Mouse (Mus musculus): ENCODE measurements around the gene Atp7a. TPM values are rescaled to one million over a fixed set of nuclear protein-coding genes. Genes with fewer than 3 reads are reported as not detected.
A peak's percentile ranks its signal among the peaks of the same experiment; 100 is the strongest.
"Not testable (repeated sequence)": the region's sequence is repeated elsewhere in the genome, so short reads cannot be mapped to it uniquely, and the experiment has no call there.

Gene Atp7a
- polyA plus RNA-seq, 2 experiments: 2.3 to 7.8 TPM

DNA sequence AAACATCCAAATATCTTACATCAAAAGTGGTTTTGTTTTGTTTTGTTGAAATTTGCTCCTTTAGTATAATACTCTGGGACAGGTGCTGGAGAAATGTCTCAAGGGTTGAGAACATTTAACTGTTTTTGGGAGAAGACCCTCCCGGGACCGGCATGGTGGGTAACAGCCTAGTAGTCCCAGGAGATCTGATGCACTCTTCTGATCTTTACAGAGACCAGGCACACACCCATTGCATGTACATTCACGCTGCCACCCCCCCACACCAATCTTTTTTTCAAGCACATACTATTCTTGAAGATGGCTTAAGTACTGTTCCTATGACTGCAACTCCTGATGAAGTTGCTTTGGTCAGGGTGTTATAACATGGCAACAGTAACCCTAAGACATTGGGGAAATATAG lies 14.5 kb upstream of the Atp7a start:
- H3K9me3 ChIP-seq (ENCODE audit: control insufficient read depth, low read length): no peaks in the 10 kb centered on the region
- peak overlapping the region in 1 of 2 experiments; percentile 46; a peak in 2 of 4 replicates for H3K4me3 ChIP-seq (ENCODE audit: insufficient read depth in 1 of 2, low read depth in 2 of 2, low read length in 2 of 2)
- peaks cover 0 to 16% of the 10 kb centered on the region in 2 experiments; a peak in 2 of 4 replicates for H3K4me1 ChIP-seq (replicated peaks; ENCODE audit: control insufficient read depth in 2 of 2, insufficient read depth in 2 of 2, low read length in 1 of 2)

GRCm38 (mm10) chrX:106013217-106013616 lies 13.9 kb upstream of the Atp7a start:
- DNase-seq (ENCODE audit: low read depth in 3 of 3, low spot score in 3 of 3) (peak in 2 of 3 experiments; percentile 37 to 44), ATAC-seq (ENCODE audit: insufficient read depth) (no peak)
- Histone ChIP-seq H3K4me2 (ENCODE audit: low read depth) (no peak overlapping the region), H3K9me3 (ENCODE audit: control insufficient read depth, low read length) (no peaks in the 10 kb centered on the region), H3K4me3 (ENCODE audit: insufficient read depth in 1 of 2, low read depth in 2 of 2, low read length in 2 of 2) (no peak overlapping the region), H3K27ac (no peak overlapping the region), H3K27me3 (ENCODE audit: control insufficient read depth, insufficient read depth, low read length) (no peaks in the 10 kb centered on the region), H3K9ac (replicated peaks) (no peak overlapping the region), H3K36me3 (replicated peaks; ENCODE audit: control insufficient read depth, insufficient read depth, low read depth) (no peaks in the 10 kb centered on the region), H3K4me1 (replicated peaks; ENCODE audit: control insufficient read depth in 2 of 2, insufficient read depth in 2 of 2, low read length in 1 of 2) (peaks cover 0 to 16% of the 10 kb centered on the region in 2 experiments; a peak in 2 of 4 replicates)
- 9% methylated on average over 2 of the region's 2 CpGs for WGBS (ENCODE audit: insufficient replicate concordance)
- TF ChIP-seq EP300 (IDR thresholded peaks at IDR 0.05; ENCODE audit: low read depth): no peak
- peak; percentile 66 for TF ChIP-seq CTCF (IDR thresholded peaks at IDR 0.05; ENCODE audit: low read depth)

More for the DNA sequence above, 14.5 kb upstream of the Atp7a start:
- peak overlapping the region; percentile 39 for H3K9ac ChIP-seq (replicated peaks)
- peak overlapping the region; percentile 73 for H3K4me2 ChIP-seq (ENCODE audit: low read depth)
- TF ChIP-seq CTCF (IDR thresholded peaks at IDR 0.05; ENCODE audit: low read depth): no peak
- H3K27me3 ChIP-seq (ENCODE audit: control insufficient read depth, insufficient read depth, low read length): no peaks in the 10 kb centered on the region
- no peaks in the 10 kb centered on the region for H3K36me3 ChIP-seq (replicated peaks; ENCODE audit: control insufficient read depth, insufficient read depth, low read depth)
- DNase-seq (ENCODE audit: low read depth in 3 of 3, low spot score in 3 of 3) (no peak), ATAC-seq (ENCODE audit: insufficient read depth) (no peak)
- peak overlapping the region; percentile 73 for H3K27ac ChIP-seq
- 55% methylated on average over 3 of the region's 3 CpGs for WGBS (ENCODE audit: insufficient replicate concordance)

GRCm38 (mm10) chrX:106014741-106015377 lies 12.2 kb upstream of the Atp7a start:
- ATAC-seq (ENCODE audit: insufficient read depth); H3K4me1 ChIP-seq (replicated peaks; ENCODE audit: control insufficient read depth in 2 of 2, insufficient read depth in 2 of 2, low read length in 1 of 2); H3K36me3 ChIP-seq (replicated peaks; ENCODE audit: control insufficient read depth, insufficient read depth, low read depth); H3K27me3 ChIP-seq (ENCODE audit: control insufficient read depth, insufficient read depth, low read length); H3K9me3 ChIP-seq (ENCODE audit: control insufficient read depth, low read length); DNase-seq (ENCODE audit: low read depth in 3 of 3, low spot score in 3 of 3): not testable (repeated sequence)
- Histone ChIP-seq H3K27ac (peak overlapping the region; percentile 81), H3K4me2 (ENCODE audit: low read depth) (peak overlapping the region; percentile 44), H3K4me3 (ENCODE audit: insufficient read depth in 1 of 2, low read depth in 2 of 2, low read length in 2 of 2) (peak overlapping the region in 1 of 2 experiments; percentile 73; a peak in 2 of 4 replicates), H3K9ac (replicated peaks) (peak overlapping the region; percentile 18; the same call in 1 of the 2 replicates)
- WGBS (ENCODE audit: insufficient replicate concordance): 47% methylated on average over 2 of the region's 2 CpGs

DNA sequence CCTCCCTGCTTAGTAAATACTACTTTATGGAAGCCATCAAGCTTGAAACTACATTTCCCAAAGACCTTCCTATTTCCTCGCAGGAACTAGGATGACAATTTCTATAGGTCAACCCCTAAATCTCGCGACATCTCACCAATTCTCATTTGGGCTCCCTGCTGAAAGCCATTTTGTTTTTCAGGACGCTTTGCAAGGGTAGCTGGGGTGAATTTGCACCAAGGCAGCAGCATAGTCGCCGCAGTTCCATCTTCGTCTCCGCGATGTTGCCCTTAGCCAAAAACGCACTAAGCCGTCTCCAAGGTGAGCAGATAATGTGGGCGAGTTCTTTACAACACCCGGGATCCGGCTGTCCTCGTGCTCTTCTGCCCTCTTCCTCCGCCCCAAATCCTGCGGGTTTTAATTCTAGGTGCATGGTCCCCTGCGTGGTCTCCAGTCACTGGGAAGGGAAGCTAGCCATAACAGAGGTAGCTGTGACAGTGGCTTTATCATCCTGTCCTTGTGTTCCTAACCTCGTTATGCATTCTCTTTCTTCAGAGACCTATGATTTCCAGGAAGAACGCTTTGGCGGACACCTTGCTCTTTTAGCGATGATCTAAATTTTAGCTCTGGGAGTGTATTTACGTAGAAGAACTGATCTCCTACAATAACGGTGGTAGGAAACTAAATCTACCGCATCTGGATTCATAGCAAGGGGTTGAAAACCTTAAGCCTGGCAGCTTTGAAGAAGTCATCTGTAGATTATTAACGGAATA lies 11.3 kb upstream of the Atp7a start, which contains the start of gene Cox7b:
Gene Cox7b, plus strand, starts transcription at position 130 of the 752 bp plus-strand sequence.
- 8% methylated on average over 26 of the region's 26 CpGs for WGBS (ENCODE audit: insufficient replicate concordance)
- peak within 1 kb of the TSS; percentile 81 for H3K27ac ChIP-seq
- peaks cover 3% of the 10 kb centered on the region; the same call in 1 of the 2 replicates for H3K36me3 ChIP-seq (replicated peaks; ENCODE audit: control insufficient read depth, insufficient read depth, low read depth)
- H3K4me1 ChIP-seq (replicated peaks; ENCODE audit: control insufficient read depth in 2 of 2, insufficient read depth in 2 of 2, low read length in 1 of 2): 0 out of 4 replicates have a peak, but pooled peaks cover 0 to 7% of the 10 kb centered on the region in 2 experiments
- no peaks in the 10 kb centered on the region for H3K27me3 ChIP-seq (ENCODE audit: control insufficient read depth, insufficient read depth, low read length)
- no peak for TF ChIP-seq CTCF (IDR thresholded peaks at IDR 0.05; ENCODE audit: low read depth)
- TF ChIP-seq EP300 (IDR thresholded peaks at IDR 0.05; ENCODE audit: low read depth): 0 out of 2 replicates have a peak, but pooled peaks have one; percentile 4
- H3K9ac ChIP-seq (replicated peaks): peak within 1 kb of the TSS; percentile 76
- peak within 1 kb of the TSS; percentile 73 to 98 for H3K4me3 ChIP-seq (ENCODE audit: insufficient read depth in 1 of 2, low read depth in 2 of 2, low read length in 2 of 2)
- peak within 1 kb of the TSS; percentile 44 for H3K4me2 ChIP-seq (ENCODE audit: low read depth)
- ATAC-seq (ENCODE audit: insufficient read depth): peak; percentile 31; the same call in 1 of the 2 replicates
- H3K9me3 ChIP-seq (ENCODE audit: control insufficient read depth, low read length): no peaks in the 10 kb centered on the region
- DNase-seq (ENCODE audit: low read depth in 3 of 3, low spot score in 3 of 3): peak; percentile 81 to 82 (median 81)

DNA sequence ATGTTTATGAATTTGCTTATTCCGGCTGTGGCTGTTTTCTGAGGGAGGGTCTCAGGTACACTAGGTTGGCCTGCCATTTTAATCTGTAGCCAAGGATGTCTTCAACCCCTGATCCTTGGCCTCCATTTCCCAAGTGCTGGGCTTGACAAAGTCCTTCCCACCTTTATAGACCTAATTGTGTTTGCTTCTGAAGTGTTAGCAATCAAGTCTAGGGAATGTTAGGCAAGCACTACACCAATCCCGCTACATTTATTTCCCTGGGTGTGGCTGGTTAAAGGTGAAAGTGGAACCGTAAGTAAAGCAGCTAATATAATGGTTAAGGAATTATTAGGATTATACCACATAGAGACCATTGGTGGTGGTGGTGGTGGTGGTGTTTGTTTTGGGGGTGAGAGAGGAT lies 10.0 kb upstream of the Atp7a start:
- no peak for ATAC-seq (ENCODE audit: insufficient read depth)
- 71% methylated on average over 3 of the region's 3 CpGs for WGBS (ENCODE audit: insufficient replicate concordance)
- no peak overlapping the region for H3K9ac ChIP-seq (replicated peaks)

More for the DNA sequence above, 10.0 kb upstream of the Atp7a start:
- Histone ChIP-seq H3K4me2 (ENCODE audit: low read depth) (peak overlapping the region; percentile 44), H3K4me1 (replicated peaks; ENCODE audit: control insufficient read depth in 2 of 2, insufficient read depth in 2 of 2, low read length in 1 of 2) (0 out of 4 replicates have a peak, but pooled peaks cover 0 to 7% of the 10 kb centered on the region in 2 experiments), H3K9me3 (ENCODE audit: control insufficient read depth, low read length) (no peaks in the 10 kb centered on the region), H3K27ac (no peak overlapping the region), H3K36me3 (replicated peaks; ENCODE audit: control insufficient read depth, insufficient read depth, low read depth) (peaks cover 7% of the 10 kb centered on the region), H3K4me3 (ENCODE audit: insufficient read depth in 1 of 2, low read depth in 2 of 2, low read length in 2 of 2) (peak overlapping the region; percentile 37 to 73), H3K27me3 (ENCODE audit: control insufficient read depth, insufficient read depth, low read length) (no peaks in the 10 kb centered on the region)
- no peak for TF ChIP-seq EP300 (IDR thresholded peaks at IDR 0.05; ENCODE audit: low read depth)
- TF ChIP-seq CTCF (IDR thresholded peaks at IDR 0.05; ENCODE audit: low read depth): no peak
- DNase-seq (ENCODE audit: low read depth in 3 of 3, low spot score in 3 of 3): no peak
